Mouse (Mus musculus): Measurements from ENCODE around the gene Aars.
"Not testable (repeated sequence)": the region's sequence is repeated elsewhere in the genome, so short reads cannot be mapped to it uniquely, and the experiment has no call there.

Gene Aars

GRCm38 (mm10) chr8:111053827-111054518 is 21.0 kb downstream of the Aars start:
- DNase-seq (ENCODE audit: low spot score in 2 of 2) = no peak

GRCm38 (mm10) chr8:111055031-111055634 is 22.2 kb downstream of the Aars start:
- DNase-seq (ENCODE audit: low spot score in 2 of 2) = no peak

- DNase-seq (ENCODE audit: low spot score in 2 of 2) = no peak
These were observed 22.7 kb downstream of the Aars start for GRCm38 (mm10) chr8:111055661-111056060.

GRCm38 (mm10) chr8:111056158-111056663 is 23.3 kb downstream of the Aars start, which contains the start of gene Exosc6:
Gene Exosc6, plus strand, starts transcription at chr8:111056339.
- DNase-seq (ENCODE audit: low spot score in 2 of 2) = peak; percentile 82 to 88

GRCm38 (mm10) chr8:111056691-111057293 is 23.8 kb downstream of the Aars start:
- peak in 1 of 2 experiments; percentile 31 for DNase-seq (ENCODE audit: low spot score in 2 of 2)

GRCm38 (mm10) chr8:111058946-111059572 is 26.1 kb downstream of the Aars start:
- no peak for DNase-seq (ENCODE audit: low spot score in 2 of 2)

- no peak for DNase-seq (ENCODE audit: low spot score in 2 of 2)
These were observed 28.7 kb downstream of the Aars start for GRCm38 (mm10) chr8:111061688-111062071.

- DNase-seq (ENCODE audit: low spot score in 2 of 2) = peak; percentile 87 to 97
These were observed 29.3 kb downstream of the Aars start for GRCm38 (mm10) chr8:111062072-111062757.

- no peak for DNase-seq (ENCODE audit: low spot score in 2 of 2)
These were observed 29.9 kb downstream of the Aars start for GRCm38 (mm10) chr8:111062893-111063292.

- DNase-seq (ENCODE audit: low spot score in 2 of 2) = no peak
These were observed 33.4 kb downstream of the Aars start for GRCm38 (mm10) chr8:111066308-111066707.

GRCm38 (mm10) chr8:111067439-111067838 is 34.5 kb downstream of the Aars start:
- DNase-seq (ENCODE audit: low spot score in 2 of 2) = no peak

- not testable (repeated sequence) for DNase-seq (ENCODE audit: low spot score in 2 of 2)
These were observed 35.7 kb downstream of the Aars start for GRCm38 (mm10) chr8:111068660-111069059.

GRCm38 (mm10) chr8:111075926-111076325 is 43.0 kb downstream of the Aars start:
- DNase-seq (ENCODE audit: low spot score in 2 of 2) = peak in 1 of 2 experiments; percentile 16

- no peak for DNase-seq (ENCODE audit: low spot score in 2 of 2)
These were observed 46.5 kb downstream of the Aars start for GRCm38 (mm10) chr8:111079461-111079860.

GRCm38 (mm10) chr8:111079861-111080271 is 46.9 kb downstream of the Aars start:
- no peak for DNase-seq (ENCODE audit: low spot score in 2 of 2)

GRCm38 (mm10) chr8:111081580-111082258 is 48.8 kb downstream of the Aars start:
- DNase-seq (ENCODE audit: low spot score in 2 of 2) = no peak

GRCm38 (mm10) chr8:111083936-111084335 is 51.0 kb downstream of the Aars start:
- not testable (repeated sequence) for DNase-seq (ENCODE audit: low spot score in 2 of 2)

GRCm38 (mm10) chr8:111090126-111090525 is 57.2 kb downstream of the Aars start:
- peak; percentile 24 to 62 for DNase-seq (ENCODE audit: low spot score in 2 of 2)

- DNase-seq (ENCODE audit: low spot score in 2 of 2) = no peak
These were observed 58.8 kb downstream of the Aars start for GRCm38 (mm10) chr8:111091706-111092105.

GRCm38 (mm10) chr8:111092326-111092725 is 59.4 kb downstream of the Aars start, which contains the start of gene Clec18a:
Gene Clec18a, minus strand, starts transcription at chr8:111092426.
- not testable (repeated sequence) for DNase-seq (ENCODE audit: low spot score in 2 of 2)
